Mouse (Mus musculus) megakaryocyte, embryonic 14.5 days (primary cell): Measurements from ENCODE around the gene Foxe3.

Experiments used
- FLI1 ChIP-seq: IDR thresholded peaks from 2 replicates; pipeline ENCODE4 v1.6.1; 2012; ENCODE audit warnings: low read length, inconsistent platforms, mixed read lengths
- GATA1 ChIP-seq: IDR thresholded peaks from 3 replicates; pipeline ENCODE4 v1.6.1; 2012; ENCODE audit warnings: mixed read lengths, low read length, inconsistent platforms, borderline replicate concordance

DNA sequence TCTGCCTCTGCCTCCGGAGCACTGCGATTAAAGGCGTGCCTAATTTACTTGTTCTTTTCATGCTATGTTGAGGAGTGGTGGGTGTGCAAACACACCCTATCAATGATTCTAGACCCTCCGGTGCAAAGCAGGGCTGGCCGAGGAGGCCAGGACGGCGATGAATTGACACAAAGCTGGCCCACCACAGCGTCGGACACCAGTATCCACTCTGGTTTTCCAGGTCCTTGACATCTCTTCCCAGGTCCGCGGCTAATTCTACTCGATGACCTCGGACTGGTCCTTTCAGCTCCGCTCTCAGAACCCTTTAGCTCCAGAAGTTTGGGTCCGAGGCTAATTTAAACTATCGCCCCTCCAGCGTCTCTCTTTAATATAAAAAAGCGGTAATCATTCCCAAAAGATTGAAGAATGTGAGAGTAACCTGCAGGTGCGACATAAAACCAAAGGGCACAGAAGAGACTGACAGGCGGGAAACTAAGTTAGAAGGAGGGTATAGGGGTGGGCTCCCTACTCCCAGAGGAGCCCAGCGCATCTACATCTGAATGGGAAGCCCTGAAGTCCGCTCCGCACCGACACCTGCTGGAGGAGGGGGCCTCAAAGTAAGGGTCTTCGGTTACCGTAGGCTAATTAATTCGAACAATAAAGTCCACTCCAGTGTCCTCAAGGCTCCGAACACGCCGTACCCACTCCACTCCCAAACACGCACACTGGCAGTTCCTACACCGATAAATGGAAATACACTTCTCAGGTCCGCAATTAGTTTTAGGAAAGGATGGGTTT, 24.8 kb downstream of the Foxe3 start:
- TF ChIP-seq GATA1 (no peak), FLI1 (no peak)
